Mouse (Mus musculus) left cerebral cortex, adult 11 months (tissue): ENCODE results near the gene Calcoco2.
"Not testable (repeated sequence)": the region's sequence is repeated elsewhere in the genome, so short reads cannot be mapped to it uniquely, and the experiment has no call there.

Experiments used
- DNase-seq: peaks from one replicate; pipeline ENCODE4 v3.0.0; 2022; ENCODE audit warnings: low spot score

The Calcoco2 gene

GRCm38 (mm10) chr11:96111751-96112150 is at the start of gene Calcoco2:
Gene Calcoco2, minus strand, starts transcription at chr11:96111964.
- no peak for DNase-seq

GRCm38 (mm10) chr11:96147471-96147870 is 35.7 kb upstream of the Calcoco2 start:
- no peak for DNase-seq

- peak; percentile 25 for DNase-seq
These were observed 34.0 kb upstream of the Calcoco2 start for GRCm38 (mm10) chr11:96145622-96146270.

GRCm38 (mm10) chr11:96143766-96144165 is 32.0 kb upstream of the Calcoco2 start:
- no peak for DNase-seq

- DNase-seq: no peak
These were observed 29.0 kb upstream of the Calcoco2 start for GRCm38 (mm10) chr11:96140726-96141175.

GRCm38 (mm10) chr11:96135847-96136246 is 24.1 kb upstream of the Calcoco2 start:
- DNase-seq: no peak

GRCm38 (mm10) chr11:96133239-96133865 is 21.6 kb upstream of the Calcoco2 start, which contains the start of gene Ttll6:
Gene Ttll6, plus strand, starts transcription at chr11:96133786.
- DNase-seq: no peak

- no peak for DNase-seq
These were observed 18.8 kb upstream of the Calcoco2 start for GRCm38 (mm10) chr11:96130606-96131005.

GRCm38 (mm10) chr11:96124052-96124914 is 12.5 kb upstream of the Calcoco2 start:
- DNase-seq: no peak

GRCm38 (mm10) chr11:96122806-96123205 is 11.0 kb upstream of the Calcoco2 start:
- DNase-seq: not testable (repeated sequence)

GRCm38 (mm10) chr11:96119401-96119800 is 7.6 kb upstream of the Calcoco2 start:
- no peak for DNase-seq

- DNase-seq: not testable (repeated sequence)
These were observed 5.2 kb upstream of the Calcoco2 start for GRCm38 (mm10) chr11:96116925-96117324.

GRCm38 (mm10) chr11:96116116-96116515 is 4.4 kb upstream of the Calcoco2 start:
- no peak for DNase-seq

- no peak for DNase-seq
These were observed 3.7 kb upstream of the Calcoco2 start for GRCm38 (mm10) chr11:96115416-96115815.

- DNase-seq: no peak
These were observed 2.3 kb upstream of the Calcoco2 start for GRCm38 (mm10) chr11:96114077-96114476.

GRCm38 (mm10) chr11:96110950-96111349 is 814 bp downstream of the Calcoco2 start:
- DNase-seq: not testable (repeated sequence)

GRCm38 (mm10) chr11:96108376-96108775 is 3.4 kb downstream of the Calcoco2 start:
- DNase-seq: no peak

- DNase-seq: no peak
These were observed 18.4 kb downstream of the Calcoco2 start for GRCm38 (mm10) chr11:96093361-96093760.

GRCm38 (mm10) chr11:96092674-96093291 is 19.0 kb downstream of the Calcoco2 start:
- no peak for DNase-seq

- no peak for DNase-seq
These were observed 20.7 kb downstream of the Calcoco2 start for GRCm38 (mm10) chr11:96091073-96091472.

- no peak for DNase-seq
These were observed 23.8 kb downstream of the Calcoco2 start for GRCm38 (mm10) chr11:96087981-96088380.

GRCm38 (mm10) chr11:96082682-96083081 is 29.1 kb downstream of the Calcoco2 start:
- DNase-seq: no peak
